Mouse (Mus musculus) lung, adult 2 months (tissue): Measurements from ENCODE around the gene Gm8369.

Source experiments
- CTCF ChIP-seq: fragments of 200-500 bp; IDR thresholded peaks from 2 replicates; pipeline ENCODE4 v1.5.1; 2011; ENCODE audit warnings: mild to moderate bottlenecking, low read length, control low read depth; ENCODE audit not compliant: insufficient read depth
- POLR2A ChIP-seq: fragments of 200-500 bp; IDR thresholded peaks from 2 replicates; pipeline ENCODE4 v1.6.1; 2011; ENCODE audit warnings: low read depth, mild to moderate bottlenecking, control low read depth, low read length, borderline replicate concordance; ENCODE audit errors: extremely low read depth

DNA sequence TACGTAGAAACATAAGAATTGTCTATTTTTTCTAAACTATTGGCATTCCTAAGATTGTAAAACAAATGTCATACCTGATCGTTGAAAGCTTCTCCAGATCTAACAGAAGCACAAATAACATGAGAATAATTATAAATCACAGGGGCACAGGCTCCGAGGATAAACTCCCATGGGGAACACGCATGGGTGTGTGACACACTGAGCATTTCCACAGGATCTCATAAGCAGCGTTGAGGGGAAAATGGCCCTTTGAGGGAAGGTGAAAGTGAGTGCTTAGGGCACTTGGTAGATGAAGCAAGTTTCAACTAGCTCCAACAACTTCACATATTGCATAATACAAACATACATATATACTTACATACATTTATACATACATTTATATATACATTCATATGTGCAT, 41.8 kb upstream of the Gm8369 start:
- TF ChIP-seq CTCF (no peak), POLR2A (no peak)
